Mouse (Mus musculus) hindlimb bud, embryonic 11.5 days (tissue): Measurements from ENCODE around the gene Hoxa5.

Experiments
- DNase-seq: peaks from one replicate; pipeline ENCODE4 v3.0.0-alpha.2; 2012; ENCODE audit warnings: low read depth, low spot score; ENCODE audit errors: extremely low spot score

Gene Hoxa5

DNA sequence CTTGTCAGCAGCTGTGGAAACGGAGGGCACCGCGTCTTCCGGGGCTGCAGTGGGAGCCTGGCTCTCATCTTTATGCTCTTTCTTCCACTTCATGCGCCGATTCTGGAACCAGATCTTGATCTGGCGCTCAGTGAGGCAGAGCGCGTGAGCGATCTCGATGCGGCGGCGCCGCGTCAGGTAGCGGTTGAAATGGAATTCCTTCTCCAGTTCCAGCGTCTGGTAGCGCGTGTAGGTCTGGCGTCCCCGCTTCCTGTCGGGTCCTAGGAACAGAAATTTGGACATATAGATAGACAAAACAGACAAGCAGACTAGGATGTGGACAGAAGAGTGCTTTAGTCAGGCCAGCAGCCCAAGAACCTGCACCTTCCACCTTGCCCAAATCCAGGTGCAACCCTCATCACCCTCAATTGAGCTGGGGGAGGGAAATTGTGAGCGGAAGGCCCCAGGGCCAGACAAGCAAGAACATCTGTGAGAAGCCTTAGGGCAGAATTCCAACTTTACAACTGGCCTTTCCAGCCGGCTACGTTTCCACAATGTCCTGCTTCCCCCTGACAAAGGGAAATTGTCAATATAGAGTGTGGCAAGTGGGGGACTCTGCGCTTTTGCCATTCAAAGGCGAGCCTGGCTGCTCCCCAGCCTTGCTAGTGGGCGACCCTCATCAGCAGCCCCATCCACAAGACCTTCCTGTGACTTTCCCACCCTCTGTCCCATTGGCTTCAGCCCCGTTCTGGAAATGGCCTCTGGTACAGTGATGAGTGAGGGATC lies 11.6 kb upstream of the Hoxa5 start:
- no peak for DNase-seq

DNA sequence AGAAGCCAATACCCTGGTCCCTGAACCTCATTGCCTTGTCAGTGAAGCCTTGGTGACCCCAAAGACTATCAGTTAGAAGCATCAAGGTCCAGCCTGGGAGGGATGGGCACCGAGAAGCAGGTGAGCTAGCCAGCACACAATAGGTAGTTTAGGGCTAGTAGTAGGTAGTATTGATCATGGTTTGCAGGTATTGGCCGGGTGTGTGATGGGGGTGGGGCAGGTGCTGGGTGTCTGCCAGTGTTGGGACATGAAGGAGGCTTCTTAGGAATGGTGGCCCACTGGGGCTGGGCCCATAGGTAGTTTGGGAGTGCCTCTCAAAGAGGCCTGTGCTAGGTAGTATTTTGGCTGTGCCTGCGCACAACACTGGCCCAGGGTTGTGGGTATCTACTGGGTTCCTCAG lies 10.7 kb upstream of the Hoxa5 start:
- no peak for DNase-seq

DNA sequence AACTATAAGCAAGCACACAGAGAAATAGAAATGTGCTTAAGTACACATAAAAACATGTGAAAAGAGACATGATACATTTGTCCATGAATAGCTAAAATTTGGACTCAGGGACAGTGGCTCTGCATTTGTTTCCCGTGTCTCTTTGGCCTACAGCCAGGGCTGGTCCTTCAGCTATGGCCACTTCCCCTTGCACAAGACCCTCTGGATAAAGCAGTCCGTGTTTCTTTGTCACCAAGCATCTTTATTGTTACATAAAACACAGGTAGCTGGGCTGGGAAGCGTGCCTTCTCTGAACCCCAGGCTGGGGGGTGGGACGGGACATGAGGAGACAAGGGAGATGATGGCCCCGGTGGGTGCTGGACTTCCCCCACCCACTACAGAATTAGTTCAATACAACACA lies 9.9 kb upstream of the Hoxa5 start:
- no peak for DNase-seq

DNA sequence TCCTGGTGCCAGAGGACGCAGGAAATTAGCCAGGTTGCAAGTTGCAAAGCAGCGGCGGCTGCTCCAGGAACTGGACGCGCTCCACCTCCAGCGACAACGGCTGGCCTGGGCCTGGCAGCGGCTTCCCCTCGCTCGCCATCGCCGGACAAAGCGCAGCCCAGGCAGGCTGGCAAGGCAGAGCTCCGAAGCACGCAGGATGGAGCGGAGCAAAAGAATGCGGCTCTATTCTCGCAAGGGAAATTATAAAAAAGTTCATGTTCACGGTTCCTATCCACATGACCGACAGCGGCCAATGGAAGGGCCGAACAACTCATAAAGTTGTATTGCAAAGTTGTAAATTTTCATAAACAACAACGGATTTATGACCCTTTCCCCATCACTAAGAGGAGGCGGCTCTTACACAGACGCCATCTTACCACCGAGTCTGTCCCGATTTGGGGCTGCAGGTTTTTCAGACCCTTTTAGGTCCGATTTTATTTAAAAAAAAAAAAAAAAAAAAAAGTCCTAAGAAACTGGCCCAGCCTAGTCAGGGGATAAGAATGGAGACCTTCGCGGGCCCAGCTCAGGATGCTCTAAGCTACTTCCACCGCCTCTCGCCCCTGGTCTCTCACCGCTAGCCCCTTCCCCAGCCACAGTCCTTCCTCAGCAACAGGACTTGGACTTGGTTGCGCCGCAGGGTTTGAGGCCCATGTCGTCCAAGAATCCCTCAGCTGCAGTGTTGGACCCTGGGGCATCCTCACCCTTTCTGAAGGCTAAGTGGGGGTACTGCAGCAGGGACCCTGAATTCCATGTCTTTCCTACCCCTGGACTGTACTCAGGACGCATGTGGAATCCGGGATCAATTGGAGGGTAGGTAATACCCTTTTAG lies 9.0 kb upstream of the Hoxa5 start, which contains the start of the genes Hoxa3 and Gm28308:
Hoxa3 (minus strand) TSS at position 218 of the 868 bp plus-strand sequence.
Gm28308 (minus strand) TSS at position 221 of the 868 bp plus-strand sequence.
- DNase-seq, result peak; percentile 91

DNA sequence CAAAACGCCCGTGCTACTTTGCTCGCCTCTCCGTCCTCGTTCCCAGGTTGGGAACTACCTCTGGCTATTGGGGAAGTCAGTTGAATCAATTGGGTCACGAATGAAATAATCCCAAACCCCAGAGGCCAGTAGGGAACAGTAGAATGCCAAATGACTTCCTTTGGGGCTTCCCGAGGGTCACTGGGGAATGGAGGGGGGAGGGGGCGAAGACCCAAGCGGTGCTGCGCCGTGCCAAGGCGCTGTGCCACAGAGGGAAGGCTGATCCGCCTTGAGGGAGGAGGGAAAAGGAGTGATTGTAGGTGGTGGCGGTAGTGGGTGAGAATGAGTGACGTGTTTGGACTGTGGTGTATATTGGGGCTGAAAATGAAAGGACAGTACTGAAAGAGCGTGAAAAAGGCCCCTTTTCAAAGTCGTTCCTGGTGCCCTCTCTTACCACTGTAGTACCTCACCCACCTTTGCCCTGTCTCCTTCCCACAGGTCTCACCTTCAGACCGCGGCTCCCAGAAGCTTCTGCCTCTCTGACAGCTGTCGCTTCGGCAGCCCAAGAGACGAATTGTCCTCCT lies 8.2 kb upstream of the Hoxa5 start:
- no peak for DNase-seq

DNA sequence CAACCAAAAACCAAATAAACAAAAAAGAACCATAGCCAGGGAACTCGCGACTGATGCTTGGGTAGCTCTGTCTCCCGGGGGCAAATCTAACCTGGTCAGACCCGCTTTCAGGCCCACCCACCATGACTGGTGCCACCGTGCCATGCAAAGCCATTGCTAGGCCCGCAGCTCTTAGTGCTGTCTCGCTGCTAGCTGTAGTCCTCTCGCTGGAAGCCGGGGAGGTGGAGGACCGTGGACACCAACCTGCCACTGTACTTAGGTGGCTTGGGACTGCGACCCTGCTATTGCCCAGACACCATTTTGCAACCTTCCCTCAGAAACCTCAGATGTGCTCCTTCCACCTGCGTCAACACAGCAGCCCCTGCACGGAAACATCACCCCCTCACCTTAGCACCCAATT lies 7.6 kb upstream of the Hoxa5 start:
- DNase-seq, result no peak

DNA sequence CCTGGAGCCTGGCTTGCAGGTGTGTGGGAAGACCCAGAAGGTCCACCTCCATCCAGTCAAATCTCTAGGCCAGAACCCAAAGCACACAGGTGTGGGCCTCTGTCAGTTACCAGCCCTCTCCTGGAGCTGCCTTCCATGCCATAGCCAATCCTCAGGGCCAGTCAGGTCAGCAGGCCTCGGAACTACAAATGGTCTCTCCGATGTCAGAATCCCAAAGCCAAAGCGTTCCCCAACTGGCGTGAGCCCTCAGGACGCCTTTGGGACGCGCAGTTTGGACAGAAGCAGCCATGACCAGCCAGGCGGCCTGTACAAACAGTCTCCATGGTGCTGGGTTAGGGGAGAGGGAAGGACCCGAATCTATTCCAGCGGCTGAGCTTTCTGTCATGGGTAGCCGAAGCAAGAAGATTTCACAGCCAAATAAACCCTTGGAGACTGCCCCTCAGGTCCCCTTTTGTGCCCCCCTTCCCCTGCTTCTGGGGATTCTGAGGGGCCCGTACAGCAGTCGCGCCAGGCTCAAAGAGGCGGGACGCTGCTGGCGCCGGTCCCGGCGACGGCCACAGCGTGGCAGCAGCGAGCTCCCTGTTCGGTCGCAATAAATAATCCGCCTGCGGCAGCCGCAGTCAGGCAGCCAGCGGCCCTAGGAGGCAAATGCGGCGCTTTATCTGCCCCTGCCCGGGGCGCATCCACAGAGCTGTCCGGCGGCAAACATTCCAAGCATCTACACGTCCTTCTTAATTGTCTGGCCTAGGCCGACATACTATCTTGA lies 7.0 kb upstream of the Hoxa5 start:
- no peak for DNase-seq

DNA sequence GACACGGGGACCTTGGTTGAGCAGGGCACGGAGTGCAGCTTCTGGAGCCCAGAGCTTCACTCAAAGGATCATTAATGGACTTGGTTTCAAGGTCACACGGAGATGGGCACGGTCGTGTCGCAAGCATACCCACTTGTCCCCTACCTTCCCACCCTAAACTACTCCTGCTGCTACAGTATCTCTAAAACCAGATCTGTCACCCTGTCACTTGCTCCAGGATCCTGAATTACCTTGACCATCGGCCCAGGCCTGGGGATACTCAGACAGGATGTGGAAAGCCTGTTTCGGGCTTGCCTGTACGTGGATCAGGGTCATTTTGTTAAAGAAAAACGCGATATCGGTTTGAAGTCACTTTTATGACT lies 5.3 kb upstream of the Hoxa5 start:
- DNase-seq, result no peak

DNA sequence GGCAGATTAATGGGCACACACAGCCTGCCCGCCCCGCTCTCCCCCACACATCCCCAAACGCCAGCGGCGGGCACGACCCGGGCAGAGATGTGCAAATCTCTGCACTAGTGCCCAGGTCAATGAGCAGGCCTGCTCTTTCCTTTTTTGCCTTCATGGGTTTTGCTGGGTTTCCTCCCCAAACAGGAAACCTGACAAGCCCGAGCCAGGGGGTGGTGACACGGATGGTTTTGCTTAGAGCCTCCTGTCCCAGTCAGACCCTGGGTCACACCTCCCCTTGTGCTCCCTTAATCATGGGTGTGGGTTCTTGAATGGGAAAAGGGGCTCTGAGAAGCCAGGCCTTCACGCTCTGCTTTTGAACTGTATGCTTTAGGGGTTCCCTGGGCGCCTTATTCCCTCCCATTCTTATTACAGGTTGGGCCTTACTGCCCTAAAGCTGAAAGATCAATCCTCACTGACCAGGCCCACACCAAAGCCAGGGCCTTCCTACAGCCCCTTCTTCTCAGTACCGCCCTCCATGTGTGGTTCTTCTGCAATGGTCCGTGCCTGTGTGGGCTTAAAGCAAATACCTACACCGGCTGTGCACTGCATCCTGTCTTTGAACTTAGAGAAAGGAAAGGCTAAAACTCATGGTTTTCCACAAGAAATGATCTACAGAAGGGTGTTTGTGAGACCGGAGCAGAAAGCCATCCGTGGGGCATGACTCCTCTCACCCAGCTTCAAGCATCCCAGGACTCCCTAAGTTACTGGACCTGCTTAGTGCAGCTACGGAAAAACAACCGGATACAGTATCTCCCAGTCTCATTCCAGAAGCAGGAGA lies 4.7 kb upstream of the Hoxa5 start:
- no peak for DNase-seq

DNA sequence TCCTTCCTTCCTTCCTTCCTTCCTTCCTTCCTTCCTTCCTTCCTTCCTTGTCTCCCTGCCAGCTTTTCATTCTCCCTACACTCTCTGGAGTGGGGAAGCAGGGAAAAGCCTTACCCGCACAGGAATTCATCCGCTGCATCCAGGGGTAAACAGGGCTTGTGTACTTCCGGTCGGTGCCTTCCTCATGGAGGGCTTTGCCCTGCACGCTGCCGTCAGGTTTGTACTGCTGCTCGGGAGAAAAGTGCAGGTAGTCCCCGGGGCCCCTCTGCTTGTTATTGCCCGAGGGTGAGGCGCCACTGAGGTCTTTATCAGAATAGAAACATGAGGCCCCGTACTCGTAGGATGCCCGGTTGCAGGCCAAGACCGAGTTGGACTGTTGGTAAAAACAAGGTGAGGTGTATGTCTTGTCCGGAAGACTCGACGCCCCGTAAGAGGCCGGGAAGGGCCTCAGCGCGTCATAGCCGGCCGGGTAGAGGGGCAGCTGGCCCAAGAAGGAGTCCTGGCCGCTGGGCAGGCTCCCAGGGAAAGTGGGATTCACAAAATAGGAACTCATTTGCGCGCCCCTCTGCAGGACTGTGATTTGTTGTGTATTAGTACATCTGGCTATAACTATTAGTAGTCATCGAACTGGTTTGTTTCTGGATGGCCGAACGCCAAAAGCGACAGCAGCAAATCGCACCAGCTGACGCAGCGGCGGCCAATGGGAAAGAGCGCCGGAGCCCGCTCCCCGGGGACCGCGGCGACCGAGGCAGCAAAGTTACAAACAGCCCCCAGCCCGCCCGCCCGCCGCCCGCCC lies 3.9 kb upstream of the Hoxa5 start, which contains the start of gene Hoxa6:
Hoxa6 (minus strand) TSS at position 651 of the 796 bp plus-strand sequence.
- DNase-seq, result no peak

DNA sequence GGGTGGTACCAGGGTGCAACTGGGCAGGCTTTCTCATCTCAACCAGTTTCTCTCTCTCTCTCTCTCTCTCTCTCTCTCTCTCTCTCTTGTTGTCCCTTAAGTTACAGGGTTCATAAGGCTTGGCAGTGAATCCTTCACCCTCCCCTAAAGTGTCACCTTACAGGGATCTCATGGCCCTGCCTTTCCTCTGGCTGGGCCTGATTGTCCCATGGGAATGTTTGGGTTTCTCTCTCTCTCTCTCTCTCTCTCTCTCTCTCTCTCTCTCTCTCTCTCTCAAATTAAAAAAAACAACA lies 3.2 kb upstream of the Hoxa5 start:
- DNase-seq, result no peak

DNA sequence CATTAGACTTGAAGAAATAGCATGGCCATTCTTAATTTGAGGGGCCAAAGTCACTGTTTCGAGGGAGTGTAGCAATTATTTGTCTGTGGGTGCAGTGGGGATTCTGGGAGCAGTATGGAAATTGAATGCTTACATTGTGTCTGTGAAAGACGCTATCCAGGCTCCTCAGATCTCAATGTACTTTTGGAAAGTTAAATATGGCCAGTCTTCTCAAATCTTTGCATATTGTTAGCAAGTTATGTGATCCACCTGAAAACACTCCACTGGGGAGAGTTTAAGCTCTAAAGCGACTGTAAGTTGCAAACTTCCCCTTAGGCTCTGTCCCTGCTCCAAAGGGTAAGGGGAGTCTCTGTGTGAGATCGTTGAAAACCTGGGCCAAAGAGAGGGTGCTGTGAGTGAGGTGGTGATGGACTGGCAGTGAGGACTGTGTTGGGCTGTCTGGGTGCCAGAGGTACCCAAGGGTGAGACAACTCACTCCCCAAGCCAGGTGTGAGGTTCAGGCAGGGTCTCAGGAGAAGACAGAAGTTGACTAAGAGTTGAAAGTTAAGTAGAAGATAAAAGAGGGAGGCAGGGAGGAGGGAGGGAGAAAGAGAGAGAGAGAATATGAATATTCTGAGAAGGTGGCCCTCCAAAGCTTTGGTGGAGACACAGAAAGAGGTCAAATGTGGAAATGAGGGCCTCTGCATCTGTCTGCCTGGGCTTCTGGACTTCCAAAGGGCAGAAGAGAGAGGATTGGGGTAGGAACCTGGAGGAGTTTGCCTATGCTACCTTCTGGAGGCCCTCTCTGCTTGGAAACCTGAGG lies 2.7 kb upstream of the Hoxa5 start:
- DNase-seq, result no peak

DNA sequence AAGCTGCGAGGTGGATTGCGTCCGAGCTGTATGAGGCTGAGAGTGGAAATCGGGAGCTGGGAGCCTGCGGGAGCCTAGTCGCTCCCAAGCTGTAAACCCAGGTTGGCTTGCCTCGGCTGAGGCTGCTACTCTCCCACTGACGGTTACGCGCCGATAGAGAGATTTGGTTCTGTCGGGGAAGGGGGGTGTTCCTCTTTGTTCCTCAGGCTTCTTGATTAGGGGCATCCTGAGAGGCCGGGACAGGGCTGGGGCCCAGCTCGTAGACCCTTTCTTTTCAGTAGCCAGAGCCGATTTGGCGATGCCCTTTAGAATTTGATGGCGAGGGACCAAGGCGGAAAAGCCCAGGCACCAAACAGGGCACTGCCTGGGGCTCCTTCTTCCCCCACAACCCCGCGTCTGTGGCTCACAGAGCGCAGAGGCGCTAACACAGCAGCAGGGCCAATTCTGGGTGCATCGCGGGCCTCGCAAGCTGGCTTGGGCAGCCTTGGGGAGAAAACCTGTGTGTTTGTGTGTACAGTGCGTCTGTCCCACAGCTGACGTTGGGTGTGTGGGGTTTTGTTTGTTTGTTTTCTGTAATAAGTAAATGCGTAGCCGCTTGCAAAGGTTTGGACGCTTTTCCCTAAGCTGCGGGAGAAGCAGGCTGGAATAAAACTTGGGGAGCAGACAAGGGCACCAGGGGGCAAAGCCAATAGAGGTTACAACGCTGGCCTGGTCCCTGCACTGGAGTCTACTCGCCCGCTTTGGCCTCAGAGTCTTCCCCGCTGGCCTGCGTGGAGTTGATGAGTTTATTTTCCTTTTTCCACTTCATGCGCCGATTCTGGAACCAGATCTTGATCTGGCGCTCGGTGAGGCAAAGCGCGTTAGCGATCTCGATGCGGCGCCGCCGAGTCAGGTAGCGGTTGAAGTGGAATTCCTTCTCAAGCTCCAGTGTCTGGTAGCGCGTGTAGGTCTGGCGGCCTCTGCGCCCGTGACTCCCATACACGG lies 1.5 kb upstream of the Hoxa5 start:
- no peak for DNase-seq

DNA sequence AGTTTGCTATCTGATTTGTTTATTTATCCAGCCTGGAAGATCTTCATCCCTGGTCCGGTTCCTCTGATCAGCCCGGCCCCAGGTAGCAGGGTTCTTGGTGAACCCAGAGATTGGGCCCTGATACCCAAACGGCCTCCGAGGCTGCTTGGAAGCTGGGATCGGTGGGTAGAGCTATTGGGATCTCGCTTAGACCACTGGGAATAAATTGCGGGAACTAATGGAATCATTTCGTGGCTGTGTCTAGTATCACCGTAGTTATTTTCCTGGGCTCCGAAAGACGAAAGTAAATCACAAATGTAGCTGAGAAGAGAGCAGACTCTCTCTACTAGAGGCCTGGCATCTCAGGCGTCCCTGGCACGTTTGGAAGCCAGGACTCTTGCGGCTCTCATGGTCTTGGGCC lies 834 bp upstream of the Hoxa5 start:
- DNase-seq, result no peak

DNA sequence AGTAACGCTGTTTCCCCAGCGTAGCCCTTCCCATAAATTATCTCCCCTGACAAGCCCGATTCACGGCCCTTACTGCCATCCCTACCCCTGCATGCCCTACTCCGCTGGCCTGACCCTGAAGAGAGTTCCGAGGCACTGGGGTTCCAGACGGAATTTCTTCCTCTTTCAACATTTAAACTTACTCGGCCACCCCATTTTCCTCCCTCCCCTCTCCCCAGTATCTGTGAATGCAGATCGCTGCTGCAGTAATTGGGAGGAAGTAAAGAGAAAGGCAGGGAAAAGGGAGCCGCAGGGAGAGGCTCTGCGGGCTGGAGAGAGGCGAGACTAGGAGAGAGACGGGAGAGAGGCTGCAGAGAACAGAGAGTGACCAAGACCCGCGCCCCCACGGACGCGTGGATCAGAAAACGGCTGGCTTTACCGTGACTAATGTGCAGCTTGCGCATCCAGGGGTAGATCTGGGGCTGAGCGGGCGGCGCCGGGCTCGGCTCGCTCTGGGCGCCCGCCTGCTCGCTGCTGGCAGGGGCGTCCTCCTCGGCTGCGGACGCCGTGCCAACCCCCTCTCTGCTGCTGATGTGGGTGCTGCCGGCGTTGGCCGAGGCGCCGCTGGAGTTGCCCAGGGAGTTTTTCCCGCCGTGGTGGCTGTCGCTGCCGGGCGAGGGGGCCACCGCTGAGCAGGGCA lies 877 bp downstream of the Hoxa5 start:
- DNase-seq, result no peak

DNA sequence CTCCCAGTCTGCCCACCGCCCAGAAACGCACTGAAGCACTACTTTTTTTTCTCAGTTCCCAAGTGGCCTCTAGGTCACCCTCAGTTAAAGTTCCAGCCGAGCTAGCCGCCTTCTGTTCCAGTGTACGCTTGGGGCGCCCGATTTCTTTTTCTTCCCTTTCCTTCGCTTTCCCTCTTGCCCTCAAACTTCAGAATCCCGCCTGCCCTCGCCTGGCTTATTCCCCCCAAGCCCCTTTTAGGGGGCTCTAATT lies 1.3 kb downstream of the Hoxa5 start:
- no peak for DNase-seq

DNA sequence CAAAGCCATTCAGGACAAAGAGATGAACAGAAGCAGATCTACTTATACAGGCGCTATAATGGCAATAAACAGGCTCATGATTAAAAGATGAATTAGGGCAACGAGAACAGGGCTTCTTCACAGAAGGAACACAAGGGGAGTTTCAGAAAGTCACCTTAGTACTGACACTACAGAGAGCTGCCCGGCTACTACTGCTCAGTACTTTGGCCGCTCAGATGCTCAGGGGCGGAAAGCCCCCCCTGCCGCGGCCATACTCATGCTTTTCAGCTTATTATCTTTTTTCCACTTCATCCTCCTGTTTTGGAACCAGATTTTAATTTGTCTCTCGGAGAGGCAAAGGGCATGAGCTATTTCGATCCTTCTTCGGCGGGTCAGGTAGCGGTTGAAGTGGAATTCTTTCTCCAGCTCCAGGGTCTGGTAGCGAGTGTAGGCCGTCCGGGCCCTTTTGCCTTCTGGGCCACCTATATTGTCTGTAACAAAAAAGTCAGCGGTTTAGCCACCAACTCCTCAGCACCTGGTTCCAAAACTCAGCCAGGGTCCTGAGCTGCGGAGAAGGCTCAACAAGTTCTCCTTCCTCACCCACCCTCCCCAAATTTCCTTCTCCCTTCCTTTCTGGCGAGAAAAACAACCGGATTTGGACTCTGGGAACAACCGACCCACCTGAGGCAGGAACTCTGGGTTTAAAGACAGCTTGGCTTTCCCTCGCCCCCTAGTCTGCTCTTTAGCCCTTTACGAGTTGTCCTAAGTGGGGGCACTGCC lies 1.8 kb downstream of the Hoxa5 start:
- DNase-seq, result no peak
